ENCODE assay signal across 8 mouse cellular contexts in genomic region chr16:87725963-87726362, GRCm38 (mm10). TPM values are rescaled to one million over a fixed set of nuclear protein-coding genes. Genes with fewer than 3 reads are reported as not detected.
DNase-seq lines count a peak whose midpoint lies in the region; ATAC-seq and TF ChIP-seq lines count a peak whose summit lies in the region.

No protein-coding gene starts in this region.

- peak overlapping the region; percentile 54 for H3K27ac ChIP-seq in bone marrow, adult 2 months (ENCODE audit: control insufficient read depth, insufficient read depth, low read depth, low read length, poor library complexity)
- no peak overlapping the region for H3K27ac ChIP-seq in liver, embryonic 13.5 days
- H3K27ac ChIP-seq in forebrain, embryonic 10.5 days = no peak overlapping the region

- TF ChIP-seq CTCF in bone marrow, adult 2 months (IDR thresholded peaks at IDR 0.05; ENCODE audit: control insufficient read depth, insufficient read depth, low read length) = no peak

- no peaks in the 10 kb centered on the region for H3K27me3 ChIP-seq in liver, embryonic 13.5 days
- no peaks in the 10 kb centered on the region for H3K27me3 ChIP-seq in forebrain, embryonic 10.5 days (ENCODE audit: poor library complexity, severe bottlenecking)

- peak; percentile 47 to 55 for DNase-seq in CD8-positive naive resting alpha-beta T cell, adult 2 months (ENCODE audit: low read depth in 2 of 2, low spot score in 2 of 2)
- DNase-seq in liver, embryonic 13.5 days = no peak
- no peak for DNase-seq in forebrain, embryonic 10.5 days (ENCODE audit: extremely low spot score, low spot score)
- no peak for DNase-seq in urinary bladder, postnatal 25 days (ENCODE audit: low spot score)
- DNase-seq in kidney, postnatal 36 days = no peak
- DNase-seq in spleen, adult 18-20 months = no peak

- H3K4me2 ChIP-seq in liver, embryonic 13.5 days = no peak overlapping the region

- H3K9me3 ChIP-seq in liver, embryonic 13.5 days (replicated peaks) = no peaks in the 10 kb centered on the region
- H3K9me3 ChIP-seq in forebrain, embryonic 10.5 days = no peaks in the 10 kb centered on the region

- H3K9ac ChIP-seq in liver, embryonic 13.5 days = no peak overlapping the region

- no peaks in the 10 kb centered on the region; the same call in none of the 2 replicates for H3K4me1 ChIP-seq in bone marrow, adult 2 months (ENCODE audit: control insufficient read depth, insufficient read depth, low read length)
- peaks cover 19% of the 10 kb centered on the region for H3K4me1 ChIP-seq in liver, embryonic 13.5 days (replicated peaks)
- no peaks in the 10 kb centered on the region for H3K4me1 ChIP-seq in forebrain, embryonic 10.5 days

- ATAC-seq in liver, embryonic 13.5 days (ENCODE audit: low read depth) = peak; percentile 60
- ATAC-seq in neutrophil, adult 5-6 weeks (ENCODE audit: extremely low read depth, insufficient number of reproducible peaks, low FRiP score, poor library complexity, severe bottlenecking) = peak; percentile 10

- peaks cover 94% of the 10 kb centered on the region for H3K36me3 ChIP-seq in liver, embryonic 13.5 days
- peaks cover 92% of the 10 kb centered on the region for H3K36me3 ChIP-seq in forebrain, embryonic 10.5 days (replicated peaks)

- WGBS in bone marrow, adult 2 months = 51% methylated on average over 21 of the region's 21 CpGs
- WGBS in liver, embryonic 13.5 days (ENCODE audit: insufficient replicate concordance) = 76% methylated on average over 21 of the region's 21 CpGs
- WGBS in forebrain, embryonic 10.5 days = 97% methylated on average over 21 of the region's 21 CpGs

- peak; percentile 21; the same call in 1 of the 2 replicates for TF ChIP-seq POLR2A in bone marrow, adult 2 months (IDR thresholded peaks at IDR 0.05; ENCODE audit: borderline replicate concordance, control insufficient read depth, low read depth, low read length)

- H3K4me3 ChIP-seq in bone marrow, adult 2 months (replicated peaks; ENCODE audit: control insufficient read depth, low read depth, low read length) = peak overlapping the region; percentile 1
- H3K4me3 ChIP-seq in liver, embryonic 13.5 days (replicated peaks) = no peak overlapping the region
- H3K4me3 ChIP-seq in forebrain, embryonic 10.5 days = no peak overlapping the region

RNA-seq across cellular contexts. Expression of gene Bach1, which starts 27.2 kb away (rescaled TPM):
- 7.0 and 14.9 TPM in 2 replicates for polyA plus RNA-seq in bone marrow, adult 2 months (2011; ENCODE audit: insufficient read depth, insufficient read length, low replicate concordance, missing spikeins)
- polyA plus RNA-seq in liver, embryonic 13.5 days (2015; fragmentation: Nextera tagmentation; extraction: Ambion mirVana) = 6.3 and 9.0 TPM in 2 replicates
- total RNA-seq in neutrophil, adult 5-6 weeks (2017) = 94.8 and 113 TPM in 2 replicates
- 10.8 and 12.0 TPM in 2 replicates for polyA plus RNA-seq in forebrain, embryonic 10.5 days (2016; fragmentation: Nextera tagmentation; extraction: Ambion mirVana)

Comparison
In these comparisons a context has a peak if more than half of its experiments do, and no peak if none do; other contexts are left out.
1. DNase-seq: peak in CD8-positive naive resting alpha-beta T cell, adult 2 months (2 of 2); none in liver, embryonic 13.5 days (single experiment), forebrain, embryonic 10.5 days (single experiment), urinary bladder, postnatal 25 days (single experiment), kidney, postnatal 36 days (0 of 2) and spleen, adult 18-20 months (0 of 2).